Mouse (Mus musculus): Measurements from ENCODE around the gene Mitd1.

Gene Mitd1

DNA sequence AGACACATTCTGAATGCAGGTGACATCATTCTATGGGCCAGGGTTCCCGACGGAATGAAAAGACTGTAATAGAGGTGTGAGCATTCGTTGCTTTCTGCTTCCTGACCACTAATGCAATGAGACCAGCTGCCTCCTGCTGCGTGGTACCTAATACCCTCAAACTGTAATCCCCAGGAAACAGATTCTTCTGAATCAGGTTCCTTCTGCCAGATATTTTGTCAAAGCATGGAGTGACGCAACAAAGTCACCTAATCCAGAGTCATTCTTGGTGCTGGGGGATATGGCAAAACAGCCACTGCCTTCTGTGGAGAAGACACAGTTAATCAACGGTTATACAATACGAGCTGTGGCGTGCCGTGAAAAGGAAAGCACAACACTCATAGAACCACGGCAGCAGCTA lies 21.6 kb downstream of the Mitd1 start:
- in situ Hi-C loops (cut with MboI, MseI): loop anchor here (25.0 kb wide), 1 partner anchor 431 kb away; the partner anchor contains the start of genes Coa5 and Unc50

DNA sequence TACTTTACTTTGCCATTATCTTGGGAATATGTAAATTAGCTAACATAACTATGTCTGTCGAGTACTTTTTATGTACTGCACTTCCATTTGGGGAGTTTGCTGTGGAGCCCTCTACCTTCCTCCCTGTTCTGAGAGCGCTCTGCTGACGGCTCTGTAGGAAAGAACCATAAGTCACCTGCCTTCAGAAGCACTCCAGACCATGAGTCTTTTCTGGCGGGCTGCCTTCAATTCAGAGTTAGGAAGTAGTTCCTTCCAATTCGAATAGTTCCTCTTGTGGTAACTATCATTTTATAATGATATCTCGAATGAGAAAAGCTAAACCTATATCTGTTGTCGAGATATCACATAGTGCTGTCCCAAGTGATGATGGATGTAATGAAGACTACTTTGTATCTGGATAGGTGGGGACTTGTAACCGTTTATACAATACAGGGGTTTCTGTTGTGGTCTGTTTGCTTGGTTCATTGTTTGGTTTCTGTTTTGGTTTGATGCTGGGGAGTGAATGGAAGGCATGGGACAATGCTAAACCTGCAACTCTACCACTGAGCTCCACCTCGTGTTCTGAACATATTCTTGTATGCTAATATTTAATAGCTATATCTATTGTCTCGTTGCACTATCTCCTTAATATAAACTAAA lies 22.4 kb downstream of the Mitd1 start:
- in situ Hi-C loops (cut with MboI, MseI): loop anchor here (25.0 kb wide), 1 partner anchor 431 kb away; the partner anchor contains the start of genes Coa5 and Unc50

- in situ Hi-C loops (cut with MboI, MseI): loop anchor here (25.0 kb wide), 1 partner anchor 430 kb away; the partner anchor contains the start of genes Coa5 and Unc50
Observed at GRCm38 (mm10) chr1:37867056-37867455, 23.2 kb downstream of the Mitd1 start.

DNA sequence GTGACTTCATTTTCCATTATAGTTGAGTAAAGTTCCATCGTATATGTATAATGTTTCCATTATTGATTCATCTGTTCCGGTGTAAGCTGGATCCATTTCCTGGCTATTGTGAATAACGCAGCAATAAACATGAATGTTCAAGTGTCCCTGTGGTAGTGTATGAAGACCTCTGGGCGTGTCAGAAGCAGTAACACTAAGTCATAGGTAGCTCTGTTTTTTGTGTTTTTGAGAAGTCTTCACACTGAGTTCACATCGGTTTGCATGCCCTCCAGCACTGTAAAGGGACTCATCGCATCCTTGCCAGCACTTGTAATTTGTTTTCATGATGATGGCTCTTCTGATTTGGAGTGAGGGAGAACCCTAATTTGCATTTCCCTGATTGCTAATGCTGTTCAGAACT lies 23.9 kb downstream of the Mitd1 start, which contains the start of gene Tsga10:
Gene Tsga10 (minus strand): TSS at position 144 of the 400 bp plus-strand sequence.
- in situ Hi-C loops (cut with MboI, MseI): loop anchor here (25.0 kb wide), 1 partner anchor 429 kb away; the partner anchor contains the start of genes Coa5 and Unc50

GRCm38 (mm10) chr1:37865401-37866215 lies 24.6 kb downstream of the Mitd1 start:
- in situ Hi-C loops (cut with MboI, MseI): loop anchor here (25.0 kb wide), 1 partner anchor 428 kb away; the partner anchor contains the start of genes Coa5 and Unc50

- in situ Hi-C loops (cut with MboI, MseI): loop anchor here (25.0 kb wide), 1 partner anchor 427 kb away; the partner anchor contains the start of genes Coa5 and Unc50
Observed at GRCm38 (mm10) chr1:37864511-37865400, 25.5 kb downstream of the Mitd1 start.

DNA sequence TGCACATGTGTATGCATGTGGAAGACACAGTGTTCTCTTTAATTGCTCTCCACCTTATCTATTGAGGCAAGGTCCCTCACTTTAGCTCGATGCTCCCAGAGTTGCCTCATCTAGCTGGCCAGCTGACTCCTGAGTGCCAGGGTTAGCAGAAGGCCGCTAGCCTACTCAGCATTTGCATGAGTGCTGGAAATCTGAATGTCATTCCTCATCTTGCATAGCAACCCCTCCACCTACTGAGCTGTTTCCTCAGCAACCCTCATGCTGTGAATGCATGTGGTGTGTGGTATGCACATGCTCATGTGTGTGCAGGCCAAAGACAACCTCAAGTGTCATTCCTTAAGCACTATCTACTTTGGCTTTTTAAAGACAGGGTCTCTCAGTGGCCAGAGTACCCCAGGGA lies 39.5 kb downstream of the Mitd1 start:
- in situ Hi-C loops (cut with MboI, MseI): loop anchor here (25.0 kb wide), 1 partner anchor 413 kb away; the partner anchor contains the start of genes Coa5 and Unc50

DNA sequence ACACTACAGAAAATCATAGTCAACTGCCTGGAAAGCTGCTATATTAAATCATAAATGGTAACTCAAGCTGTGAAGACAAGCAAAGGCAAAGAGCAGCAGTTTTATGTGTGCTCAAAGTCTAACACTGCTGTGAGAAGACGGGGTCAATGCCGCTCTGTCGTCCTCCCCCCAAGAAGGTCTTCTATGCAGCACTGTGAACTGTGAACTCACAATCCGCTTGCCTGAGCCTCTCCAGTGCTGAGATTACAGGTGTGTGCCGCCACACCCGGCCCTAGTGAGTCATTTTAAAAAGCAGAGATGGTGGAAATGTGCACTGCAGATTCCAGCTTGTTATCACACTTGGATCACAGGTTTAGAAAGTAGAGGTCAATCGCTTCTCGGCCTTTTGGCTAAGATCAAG lies 43.3 kb downstream of the Mitd1 start:
- in situ Hi-C loops (cut with MboI, MseI): no loop called here

DNA sequence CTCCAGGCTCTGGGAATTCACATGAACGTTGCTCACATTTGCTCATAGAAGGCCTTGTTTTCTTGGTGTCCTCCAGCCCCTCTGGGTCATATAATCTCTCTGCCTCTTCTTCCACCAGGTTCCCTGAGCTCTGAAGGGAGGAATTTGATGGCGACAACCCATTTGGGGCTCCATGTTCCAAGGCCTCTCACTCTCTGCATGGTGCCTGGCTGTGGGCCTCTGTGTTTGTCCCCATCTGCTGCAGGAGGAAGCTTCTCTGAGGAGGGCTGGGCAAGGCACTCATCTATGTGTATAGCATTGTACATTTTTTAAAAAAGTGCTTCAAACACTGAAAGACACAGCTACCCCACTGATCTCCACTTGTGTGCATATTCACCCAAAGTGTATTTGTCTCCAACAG lies 58.5 kb downstream of the Mitd1 start:
- in situ Hi-C loops (cut with MboI, MseI): no loop called here

Data from T-helper 1 cell (primary cell).